Mouse (Mus musculus) kidney, adult 9 months (tissue): ENCODE measurements around the gene Cdh3.
A peak's percentile ranks its signal among the peaks of the same experiment; 100 is the strongest.

Experiments used
- DNase-seq: peaks from one replicate; pipeline ENCODE4 v3.0.0; 2022

The Cdh3 gene

DNA sequence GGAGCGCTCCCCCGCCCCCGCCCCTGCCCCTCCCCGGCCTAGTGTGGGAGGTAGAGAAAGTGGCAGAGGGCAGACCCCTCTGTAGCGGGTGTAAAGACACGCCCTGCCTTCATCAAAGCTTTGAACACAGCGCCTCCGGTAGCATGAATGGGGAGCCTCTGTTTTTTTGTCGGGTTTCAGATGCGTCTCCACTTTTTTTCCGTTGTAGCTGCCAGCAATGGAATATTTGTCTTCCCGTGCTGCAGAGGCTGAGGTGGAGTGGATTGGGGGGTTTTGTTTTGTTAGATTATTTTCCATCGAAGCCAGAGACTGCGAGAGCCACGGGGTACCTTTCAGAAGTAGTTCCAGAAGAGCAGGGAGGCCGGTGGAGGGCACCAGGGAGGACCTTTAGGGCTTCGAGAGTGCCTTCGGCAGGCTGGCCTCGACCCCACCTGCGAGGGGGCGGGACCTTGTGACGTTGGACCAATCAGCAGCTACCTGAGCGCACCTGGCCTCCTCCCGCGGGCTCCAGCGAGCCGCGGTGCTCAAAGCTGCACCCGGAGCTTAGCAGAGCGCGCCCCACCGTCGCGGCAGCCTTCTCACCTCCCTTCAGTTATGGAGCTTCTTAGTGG lies at the start of gene Cdh3:
TSS of gene Cdh3 (plus strand) at position 527 of the 611 bp plus-strand sequence.
- DNase-seq = peak; percentile 81

DNA sequence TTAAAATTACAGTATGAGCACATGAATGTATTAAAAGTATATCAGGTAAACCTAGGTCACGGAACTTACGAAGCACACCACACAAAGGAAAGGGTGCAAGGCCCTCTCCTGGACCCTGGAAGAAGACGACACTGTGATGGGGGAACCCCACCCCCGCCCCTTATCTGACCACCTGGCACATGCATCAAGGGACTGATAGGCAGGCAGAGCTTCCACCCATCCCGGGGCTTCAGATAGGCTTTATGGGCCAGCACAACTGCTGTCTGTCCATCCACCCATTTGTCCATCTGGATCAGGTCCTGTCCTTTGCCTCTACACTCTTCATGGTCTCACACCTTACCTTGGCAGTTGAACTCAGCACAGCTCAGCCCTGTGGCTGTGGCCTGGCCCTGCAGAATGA lies 48.6 kb upstream of the Cdh3 start:
- DNase-seq = no peak

DNA sequence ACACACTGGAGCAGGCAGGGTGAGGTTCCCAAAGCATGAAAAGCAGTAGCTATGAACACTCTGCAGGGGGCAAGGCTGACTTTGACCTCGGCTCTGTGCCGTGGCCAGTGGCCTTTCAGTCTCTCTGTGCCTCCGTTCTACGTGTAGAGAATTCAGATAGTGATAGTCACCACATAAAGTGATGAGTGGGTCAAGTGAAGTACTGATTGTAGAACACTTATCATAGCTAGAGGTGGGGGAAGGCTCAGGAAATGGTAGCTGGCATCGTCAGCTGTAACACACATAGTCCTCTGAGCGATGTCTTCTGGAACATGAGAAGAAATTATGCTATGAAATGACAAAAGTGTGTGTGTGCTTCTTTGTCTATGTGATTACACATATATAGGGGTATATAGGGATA lies 46.9 kb upstream of the Cdh3 start:
- no peak for DNase-seq

DNA sequence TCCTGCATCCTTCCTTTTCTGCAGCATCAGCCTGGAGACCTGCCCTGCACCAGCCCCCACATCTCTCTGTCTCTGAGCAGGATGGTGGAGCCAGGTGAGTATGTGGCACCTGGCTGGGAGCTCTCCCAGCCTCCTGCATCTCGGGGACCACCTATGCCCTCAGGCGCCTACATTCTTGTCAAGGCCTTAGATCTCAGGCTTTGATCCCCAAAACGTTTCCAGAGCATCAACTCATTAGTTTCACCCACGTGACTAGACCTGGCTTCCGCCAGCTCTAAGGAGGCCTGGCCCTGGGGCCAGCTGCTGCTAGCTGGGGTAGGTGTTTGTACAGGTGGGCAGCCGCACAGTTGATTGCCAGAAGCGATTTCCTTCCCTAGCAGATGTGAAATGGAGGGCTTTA lies 41.2 kb upstream of the Cdh3 start:
- DNase-seq = no peak

DNA sequence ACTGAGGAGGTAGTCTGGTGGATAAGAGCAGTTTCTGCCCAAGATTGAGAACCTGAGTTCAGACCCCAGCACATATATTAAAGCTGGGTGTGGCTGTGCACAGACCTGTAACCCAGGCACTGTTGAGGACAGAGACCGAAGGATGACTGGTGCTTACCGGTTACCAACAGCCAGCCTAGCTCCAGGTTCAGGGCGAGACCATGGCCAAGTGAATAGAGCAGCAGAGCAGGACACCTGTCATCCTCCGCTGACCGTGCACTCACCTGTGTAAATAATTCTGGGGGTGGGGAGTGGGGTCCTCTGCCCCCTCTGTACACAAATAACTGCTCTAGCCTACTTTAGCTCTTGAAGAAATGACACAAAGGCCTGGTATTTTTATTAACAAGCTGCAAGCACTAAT lies 36.7 kb upstream of the Cdh3 start:
- DNase-seq = no peak

DNA sequence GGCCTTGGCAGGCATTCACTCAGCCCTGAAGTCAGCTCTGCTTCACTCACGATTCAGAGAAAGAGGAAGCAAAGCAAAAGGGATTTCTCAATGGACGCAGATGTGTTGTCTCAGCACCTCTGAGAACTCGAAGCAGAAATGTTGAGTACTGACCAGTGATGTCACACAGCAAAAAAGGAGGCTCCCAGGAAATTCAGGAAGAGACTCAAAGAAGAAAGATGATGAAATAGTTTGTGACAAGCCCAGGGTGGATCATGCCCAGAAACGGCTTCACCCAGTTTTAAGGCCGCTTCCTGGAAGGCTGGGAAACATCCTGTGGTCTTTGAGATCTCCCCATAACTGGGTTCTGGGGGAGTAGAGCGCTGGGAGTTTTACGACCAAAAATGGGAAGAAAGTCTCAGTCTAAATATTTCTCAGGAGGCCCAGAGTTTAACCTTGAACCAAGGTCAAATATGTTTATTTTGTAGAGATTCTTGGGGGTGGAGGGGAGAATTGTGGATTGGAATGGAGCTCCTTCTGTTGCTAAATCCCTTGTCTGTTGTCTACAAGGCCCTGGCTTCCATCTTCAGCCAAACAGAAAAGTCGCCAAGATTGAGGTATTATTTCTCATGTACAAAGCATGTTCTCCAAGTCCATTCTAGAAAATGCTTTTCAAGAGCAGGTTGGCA lies 10.5 kb upstream of the Cdh3 start, which contains the start of gene 6030452D12Rik:
TSS of gene 6030452D12Rik (plus strand) at position 505 of the 668 bp plus-strand sequence.
- no peak for DNase-seq

DNA sequence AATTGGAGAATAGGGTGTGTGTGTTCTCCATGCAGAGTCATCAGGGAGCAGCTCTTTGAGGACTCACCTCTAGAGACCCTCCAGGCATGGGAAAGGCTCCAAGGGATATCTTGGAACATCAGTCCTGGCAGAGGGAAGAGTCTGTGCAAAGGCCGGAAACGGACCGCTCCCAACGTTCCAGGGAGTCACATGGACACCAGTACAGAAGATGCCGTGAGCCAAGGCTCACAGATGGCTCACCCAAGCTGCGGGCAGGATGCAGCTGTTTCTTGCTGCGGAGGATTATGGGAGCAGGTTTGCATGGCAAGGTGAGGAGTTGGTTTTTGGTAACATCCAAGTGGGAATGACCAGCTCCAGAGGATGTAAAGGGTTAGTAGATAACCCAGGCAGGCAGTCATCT lies 6.5 kb upstream of the Cdh3 start:
- DNase-seq = no peak

DNA sequence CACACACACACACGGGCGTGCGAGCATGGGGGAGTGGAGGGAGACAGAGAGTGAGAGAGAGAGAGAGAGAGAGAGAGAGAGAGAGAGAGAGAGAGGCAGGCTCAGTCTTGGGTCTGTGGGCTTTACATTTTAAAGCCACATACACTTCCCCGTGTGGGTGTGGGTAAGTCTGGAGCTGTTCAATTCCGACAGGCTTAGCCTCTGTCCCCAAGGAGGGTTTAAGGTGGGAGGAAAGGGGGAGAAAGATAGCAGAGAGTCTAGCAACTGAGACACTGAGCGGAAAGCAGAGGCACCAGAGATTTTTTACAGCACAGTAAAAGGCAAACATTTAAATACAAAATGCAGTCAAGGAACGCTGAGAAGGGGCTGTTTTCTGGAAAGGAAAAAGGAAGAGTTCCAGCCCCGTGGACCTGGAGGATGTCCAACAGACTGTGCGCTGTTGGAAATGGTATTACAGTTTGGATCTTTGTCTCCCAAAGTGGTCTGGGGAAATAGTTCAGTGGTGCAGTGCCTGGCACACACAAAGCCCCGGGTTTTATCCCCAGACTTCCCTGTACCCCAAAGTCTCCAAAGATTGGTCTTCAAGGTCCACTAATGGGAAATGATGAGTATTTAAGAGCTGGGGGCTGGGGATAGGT lies 5.2 kb upstream of the Cdh3 start:
- no peak for DNase-seq

DNA sequence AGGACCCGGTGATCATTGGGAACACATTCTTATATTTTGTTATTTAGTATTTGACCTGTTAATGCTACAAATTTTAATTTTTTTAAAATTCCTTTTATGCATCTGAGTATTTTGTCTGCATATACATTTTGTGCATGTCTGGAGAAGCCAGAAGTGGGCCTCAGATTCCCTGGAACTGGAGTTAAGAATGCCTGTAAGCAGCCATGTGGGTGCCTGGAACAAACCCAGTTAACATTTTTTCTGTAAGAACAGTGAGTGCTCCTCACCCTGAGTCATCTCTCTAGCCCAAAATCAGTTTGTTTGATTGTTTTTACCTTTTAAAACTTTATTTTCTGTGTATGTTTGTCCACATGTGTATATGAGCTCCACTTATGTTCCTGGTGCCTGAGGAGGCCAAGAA lies 4.6 kb upstream of the Cdh3 start:
- DNase-seq = no peak

DNA sequence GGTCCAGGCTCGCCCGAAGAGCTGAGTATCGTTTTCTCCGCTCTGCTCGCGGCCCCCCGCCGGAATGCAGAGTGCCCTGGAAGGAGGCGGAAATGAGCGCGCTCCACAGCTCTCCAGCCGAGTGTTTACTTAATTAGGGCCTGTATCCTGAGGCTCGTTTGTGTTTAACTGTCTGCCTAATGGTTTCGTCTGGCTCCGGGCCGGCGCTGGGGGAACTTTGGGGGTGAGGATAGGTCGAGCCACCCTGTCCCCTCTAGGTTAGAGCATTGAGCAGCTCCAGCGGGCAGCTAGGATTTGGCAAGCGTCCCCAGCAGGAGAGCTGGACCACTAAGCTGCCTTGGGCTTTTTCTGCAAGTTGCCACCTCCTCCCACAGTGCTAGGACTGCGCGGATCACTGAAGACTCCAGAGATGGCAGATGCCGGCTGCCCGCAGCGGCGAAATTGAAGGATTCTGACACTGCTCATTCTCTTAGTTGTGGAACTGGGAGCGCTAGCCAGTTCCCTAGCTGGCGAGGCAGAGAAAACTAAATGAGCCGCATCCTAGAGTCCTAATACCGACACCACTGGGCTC lies 2.8 kb upstream of the Cdh3 start:
- no peak for DNase-seq

DNA sequence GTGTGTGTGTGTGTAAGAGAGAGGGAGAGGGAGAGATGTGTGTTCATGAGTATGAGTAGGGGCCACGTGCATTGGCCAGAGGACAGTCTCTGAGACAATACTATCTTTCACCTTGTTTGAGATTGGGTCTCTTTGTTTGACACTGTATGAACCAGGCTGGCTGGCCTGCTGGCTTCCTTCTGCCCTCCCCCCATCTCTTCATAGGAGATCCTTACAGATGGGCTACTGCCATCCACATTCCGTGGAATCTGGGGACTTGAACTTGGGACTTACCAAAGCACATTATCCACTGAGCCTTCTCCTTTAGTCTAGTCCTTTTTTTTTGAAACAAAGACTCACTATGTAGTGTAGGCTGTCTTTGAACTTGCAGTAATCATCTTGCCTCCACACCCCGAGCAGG lies 2.2 kb upstream of the Cdh3 start:
- no peak for DNase-seq

DNA sequence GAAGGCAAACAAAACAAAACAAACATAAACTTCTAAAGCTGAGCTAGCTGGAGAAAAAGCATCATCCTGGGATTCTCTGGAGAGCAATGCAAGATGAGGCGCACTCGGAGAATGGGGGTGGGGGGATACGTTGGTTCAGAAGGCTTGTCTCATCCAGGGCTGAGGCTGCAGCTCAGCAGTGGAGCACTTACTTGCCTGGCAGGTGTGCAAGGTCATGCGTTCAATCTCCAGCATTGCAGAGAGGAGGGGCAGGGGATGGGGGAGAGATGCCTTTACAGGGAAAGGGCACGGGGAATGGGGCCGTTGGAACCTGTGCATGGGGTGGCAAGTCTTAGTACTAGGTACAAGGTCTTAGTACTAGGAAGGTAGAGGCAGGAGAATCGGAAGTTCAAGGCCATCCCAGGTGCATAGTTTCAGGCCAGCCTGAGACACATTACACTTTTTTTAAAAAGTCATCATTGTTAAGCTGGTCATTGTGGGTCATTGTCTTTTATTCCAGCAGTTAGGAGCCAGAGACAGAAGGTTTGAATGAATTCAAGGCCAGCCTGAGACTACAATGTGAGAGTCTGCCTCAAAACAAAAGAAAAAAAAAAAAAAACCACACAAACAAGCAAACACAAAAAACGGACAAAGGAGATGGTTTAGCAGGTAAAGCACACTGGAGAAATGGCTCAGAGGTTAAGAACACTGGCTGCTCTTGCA lies 1.5 kb upstream of the Cdh3 start:
- no peak for DNase-seq

DNA sequence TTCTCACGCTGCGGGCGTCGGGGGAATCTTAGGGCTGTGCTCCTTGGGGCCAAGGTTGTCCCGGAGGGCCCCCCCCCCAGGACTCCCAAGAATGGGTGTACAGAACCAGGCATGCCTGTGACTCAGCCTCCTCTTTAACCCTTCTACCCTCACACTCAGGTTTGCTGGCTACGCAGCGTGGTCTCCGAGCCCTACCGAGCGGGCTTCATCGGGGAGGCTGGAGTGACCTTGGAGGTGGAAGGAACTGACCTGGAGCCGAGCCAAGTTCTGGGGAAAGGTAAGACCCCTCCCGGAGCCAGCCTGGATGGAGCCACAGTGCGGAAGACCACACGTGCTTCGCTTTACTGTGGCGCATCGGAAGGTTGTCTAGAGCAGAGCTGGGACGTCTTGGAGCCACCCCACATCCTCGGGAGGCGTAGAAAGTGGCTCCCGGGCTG lies 392 bp downstream of the Cdh3 start:
- DNase-seq = no peak

DNA sequence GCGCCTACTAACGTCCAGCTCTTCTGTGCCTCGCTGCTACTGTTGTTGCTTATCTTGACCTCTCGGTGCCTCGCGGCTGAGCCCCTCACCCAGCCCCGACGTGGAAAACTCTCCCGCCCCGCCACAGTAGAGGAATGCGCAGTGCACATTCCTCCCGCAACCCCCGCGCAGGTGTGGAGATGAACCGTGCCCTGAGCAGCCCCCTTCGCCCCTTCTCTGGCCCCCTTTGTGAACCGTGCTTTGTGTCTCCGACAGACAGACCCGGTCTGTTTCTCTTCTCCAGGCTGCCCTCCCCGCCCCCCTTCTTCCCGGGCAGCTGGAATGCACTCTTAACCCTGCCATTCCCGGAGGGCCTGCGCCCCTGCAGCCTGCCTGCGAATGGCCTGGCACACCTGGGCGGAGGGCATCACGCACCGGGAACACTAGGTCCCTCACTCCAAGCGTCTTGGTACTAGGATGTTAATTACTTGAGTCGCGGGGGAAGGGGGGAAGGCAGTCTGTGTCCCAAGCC lies 895 bp downstream of the Cdh3 start:
- DNase-seq = no peak

DNA sequence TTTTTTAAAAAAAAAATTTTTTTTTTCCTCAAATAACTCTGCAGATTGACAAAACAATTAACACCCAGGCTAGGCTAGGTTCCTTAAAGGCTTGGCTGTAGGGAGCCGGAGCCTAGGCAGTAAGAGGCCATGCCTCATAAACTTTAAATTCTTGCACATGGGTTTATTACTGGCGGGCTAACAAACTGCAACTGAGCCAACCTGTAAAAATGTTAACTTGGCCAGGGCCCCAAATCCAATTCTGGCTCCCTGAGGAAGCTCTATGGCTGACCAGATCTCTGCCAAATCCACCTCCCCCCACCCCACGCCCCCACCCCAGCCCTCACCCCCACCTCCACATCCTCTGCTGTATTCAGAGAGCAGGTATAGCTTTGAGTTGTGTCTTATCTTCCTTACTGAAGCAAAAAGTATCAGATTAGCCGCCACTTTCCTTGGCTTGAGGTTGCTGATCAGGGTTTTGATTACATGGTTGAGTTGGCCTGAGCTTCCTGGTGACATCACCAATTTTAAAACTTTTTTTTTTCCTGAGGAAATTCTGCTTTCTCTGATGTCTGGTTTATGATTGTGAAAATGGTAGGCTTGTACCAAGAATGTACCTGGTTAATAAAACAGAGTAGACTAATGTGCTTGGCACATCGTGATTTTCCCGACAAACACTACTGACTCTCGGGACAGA lies 1.9 kb downstream of the Cdh3 start:
- peak; percentile 43 for DNase-seq

DNA sequence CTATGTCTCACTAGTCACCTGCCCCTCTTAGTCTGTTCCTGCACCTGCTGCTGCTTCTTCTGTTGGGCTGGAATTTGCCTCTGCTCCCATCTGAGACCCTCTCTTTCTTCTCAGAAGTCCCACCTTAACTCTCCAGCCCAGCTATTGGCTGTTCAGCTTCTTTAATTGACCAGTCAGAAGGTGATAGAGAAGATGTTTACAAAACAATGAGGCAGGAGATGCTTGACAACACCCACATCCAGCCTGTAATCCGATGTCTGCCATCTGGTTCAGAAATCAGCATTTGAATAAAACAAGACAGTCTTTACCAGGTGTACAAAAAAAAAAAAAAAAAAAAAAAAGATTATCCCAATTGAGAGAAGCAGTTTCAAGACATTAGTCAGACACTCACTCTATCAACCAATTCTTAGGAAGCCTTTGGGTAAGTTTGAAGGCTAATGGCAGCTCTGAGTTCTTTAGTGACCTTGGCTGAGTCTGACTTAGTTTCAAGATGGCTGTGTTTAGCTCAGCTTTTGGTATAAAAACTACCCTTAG lies 5.3 kb downstream of the Cdh3 start:
- DNase-seq = no peak

DNA sequence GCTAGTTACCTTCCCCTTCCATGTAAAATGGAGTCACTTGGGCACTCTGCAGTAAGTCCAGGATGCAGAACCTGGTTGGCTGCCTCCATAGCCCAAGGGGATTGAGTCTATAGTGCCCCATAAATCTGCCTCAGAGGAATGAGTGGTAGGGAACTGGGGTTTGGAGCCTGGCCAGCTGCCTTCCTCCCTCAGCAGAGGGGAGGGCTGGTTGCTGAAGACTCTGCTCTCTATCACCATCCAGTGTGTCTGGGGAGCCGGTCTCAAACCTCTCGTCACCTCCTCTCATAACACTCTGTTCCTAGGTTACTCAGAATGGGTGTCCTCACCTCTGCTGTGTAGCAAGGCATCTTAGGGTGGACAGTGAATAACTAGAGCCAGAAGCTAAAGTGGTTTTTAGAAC lies 5.9 kb downstream of the Cdh3 start:
- DNase-seq = no peak

DNA sequence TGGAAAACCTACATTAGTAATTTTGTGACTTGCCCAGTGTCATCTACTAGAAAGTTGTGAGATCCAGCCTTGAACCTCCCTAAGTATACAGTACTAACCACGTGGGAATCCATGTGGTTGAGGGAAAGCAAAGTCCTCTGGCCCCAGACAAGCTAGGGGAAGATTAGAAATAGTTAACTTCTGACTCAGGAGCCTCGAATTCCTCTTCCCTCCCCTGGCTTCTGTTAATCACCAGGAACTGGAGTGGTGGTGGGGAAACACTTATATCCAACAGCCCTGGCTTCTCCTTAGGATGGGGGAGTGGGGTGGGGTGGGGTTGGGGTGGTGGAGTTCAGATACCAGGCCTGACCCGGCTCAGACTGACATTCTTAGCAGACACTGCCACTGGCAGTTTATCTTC lies 8.1 kb downstream of the Cdh3 start:
- DNase-seq = no peak

DNA sequence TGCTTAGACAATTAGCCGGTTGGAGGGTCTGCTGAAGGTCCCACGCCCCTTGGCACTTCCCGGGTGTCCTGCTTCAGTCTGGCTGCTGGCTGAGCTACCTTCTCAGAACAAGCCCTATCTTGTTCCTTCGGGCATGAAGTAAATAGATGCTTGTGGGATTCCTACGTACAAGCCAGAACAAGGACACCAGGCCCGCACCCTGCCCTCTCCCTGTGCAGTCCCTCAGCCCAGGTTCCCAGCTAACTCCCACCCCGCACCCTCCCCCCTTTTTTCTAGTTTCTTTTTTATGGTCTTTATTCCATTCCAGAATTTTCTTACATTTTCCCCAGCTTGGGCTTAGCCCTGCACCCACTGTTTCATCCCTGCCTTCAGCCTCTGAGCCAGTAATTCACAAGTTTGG lies 9.9 kb downstream of the Cdh3 start:
- DNase-seq = no peak

DNA sequence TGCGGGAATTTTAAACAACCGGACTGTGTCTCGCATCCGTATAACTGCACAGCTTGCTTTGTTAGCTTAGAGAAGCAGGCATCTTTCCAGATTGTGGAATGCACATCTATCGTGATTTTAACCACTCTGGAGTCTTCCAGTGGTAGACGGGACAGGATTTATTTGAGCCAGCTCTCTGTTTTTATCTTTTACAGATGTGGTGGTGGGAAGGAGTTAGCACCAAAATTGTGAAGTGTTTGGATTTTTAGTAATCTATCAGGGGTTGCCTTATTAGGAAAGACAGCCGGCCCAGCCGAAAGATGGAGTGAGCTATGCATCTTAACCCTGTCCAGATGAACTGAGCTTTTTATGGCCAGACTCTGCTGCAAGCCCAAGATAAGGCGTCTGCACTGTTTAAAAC lies 11.2 kb downstream of the Cdh3 start:
- DNase-seq = no peak

DNA sequence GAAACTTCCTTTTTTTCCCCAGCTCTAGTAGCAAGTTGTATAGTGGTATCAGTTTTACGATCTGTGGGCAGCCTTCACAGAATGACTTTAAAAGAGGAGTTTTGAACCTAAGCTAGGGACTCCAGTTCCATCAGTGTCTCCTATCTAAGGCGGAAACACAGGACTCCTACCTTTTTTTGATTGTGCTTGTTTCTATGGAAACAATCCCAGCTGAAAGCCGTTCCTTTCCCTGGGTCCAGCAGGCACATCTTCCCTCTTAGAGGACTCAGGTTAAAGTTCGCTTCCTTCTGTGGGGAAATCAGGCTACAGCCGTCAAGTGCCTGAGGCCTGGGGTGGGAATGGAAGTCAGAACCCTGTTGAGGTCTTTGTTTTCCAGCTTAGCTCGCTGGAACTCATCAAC lies 16.0 kb downstream of the Cdh3 start:
- DNase-seq = no peak
